Mouse (Mus musculus): ENCODE results near the gene Vmn2r4.
"Not testable (repeated sequence)": the region's sequence is repeated elsewhere in the genome, so short reads cannot be mapped to it uniquely, and the experiment has no call there.

Gene Vmn2r4

DNA sequence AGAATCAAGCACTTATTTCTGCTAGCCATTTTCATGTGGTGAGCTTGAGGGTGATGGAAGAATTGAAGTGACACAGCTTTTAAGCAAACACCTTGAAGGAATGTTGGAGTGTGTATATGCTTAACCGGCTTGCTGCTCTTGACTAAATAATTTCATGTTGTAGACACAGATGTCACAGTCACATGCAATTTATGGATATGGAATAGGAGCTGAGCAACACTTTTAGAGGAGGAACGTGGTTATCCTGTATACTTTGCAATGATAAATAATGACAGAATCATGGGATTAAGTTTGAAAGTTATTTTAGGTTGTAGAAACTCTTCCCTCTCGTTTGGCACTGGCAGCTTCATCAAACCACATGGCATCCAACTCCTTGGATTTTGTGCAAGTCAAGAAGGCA, at the start of gene Vmn2r4:
Gene Vmn2r4, minus strand, starts transcription at position 101 of the 400 bp plus-strand sequence.
- DNase-seq (ENCODE audit: low read depth in 2 of 2, low spot score in 2 of 2) = not testable (repeated sequence)

- DNase-seq (ENCODE audit: low read depth in 2 of 2, low spot score in 2 of 2) = not testable (repeated sequence)
Observed at GRCm38 (mm10) chr3:64434261-64434660, 19.1 kb upstream of the Vmn2r4 start.

DNA sequence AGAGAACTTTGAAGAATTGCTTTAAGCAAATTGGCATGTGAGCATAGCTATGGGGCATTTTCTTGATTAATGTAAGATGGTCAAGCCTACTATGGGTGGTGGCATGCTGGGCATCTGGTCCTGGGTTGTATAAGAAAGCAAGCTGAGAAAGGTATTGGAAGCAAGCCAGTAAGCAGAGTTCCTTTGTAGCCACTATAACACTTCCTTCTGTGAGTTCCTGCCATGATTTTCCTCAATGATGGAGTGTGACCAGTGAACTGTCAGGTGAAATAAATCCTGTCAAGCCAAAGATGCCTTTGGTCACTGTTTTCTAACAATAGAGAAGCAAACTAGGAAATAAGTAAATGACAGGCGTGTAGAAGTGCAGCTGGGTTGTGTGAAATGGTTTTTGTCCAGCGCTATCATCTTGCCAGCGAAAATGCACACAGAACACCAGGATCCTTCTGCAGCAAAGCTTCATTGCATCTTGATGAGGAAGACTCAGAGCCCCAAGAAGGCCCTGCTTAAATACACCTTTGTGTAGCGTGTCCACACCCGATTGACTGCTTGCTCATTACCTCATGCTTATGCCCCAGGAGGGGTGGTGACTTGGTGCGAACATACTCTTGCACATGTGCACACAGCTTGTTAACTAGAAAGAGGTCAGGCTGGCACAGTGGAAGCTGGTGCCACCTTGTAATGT, 13.1 kb upstream of the Vmn2r4 start:
- not testable (repeated sequence) for DNase-seq (ENCODE audit: low read depth in 2 of 2, low spot score in 2 of 2)

DNA sequence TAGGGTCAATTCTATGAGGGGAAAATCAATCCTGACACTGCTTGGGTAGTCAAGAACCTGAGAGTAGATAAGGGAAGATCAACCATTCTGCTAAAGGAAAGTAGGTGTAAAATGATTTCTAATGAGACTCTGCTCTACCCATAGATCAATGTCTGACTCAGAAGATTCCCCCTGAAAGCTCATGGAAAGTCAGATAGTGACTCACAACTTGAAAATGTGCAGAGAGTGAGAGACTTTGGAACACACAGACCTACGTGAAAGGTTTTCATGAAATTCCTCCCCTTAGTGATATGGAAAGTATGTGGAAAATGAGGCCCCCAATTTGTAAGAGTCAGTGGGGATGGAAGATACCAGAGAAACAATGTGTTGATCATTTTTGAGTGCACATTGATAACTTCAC, 7.0 kb upstream of the Vmn2r4 start:
- DNase-seq (ENCODE audit: low read depth in 2 of 2, low spot score in 2 of 2) = not testable (repeated sequence)

- not testable (repeated sequence) for DNase-seq (ENCODE audit: low read depth in 2 of 2, low spot score in 2 of 2)
Observed at GRCm38 (mm10) chr3:64417477-64417876, 2.3 kb upstream of the Vmn2r4 start.

DNA sequence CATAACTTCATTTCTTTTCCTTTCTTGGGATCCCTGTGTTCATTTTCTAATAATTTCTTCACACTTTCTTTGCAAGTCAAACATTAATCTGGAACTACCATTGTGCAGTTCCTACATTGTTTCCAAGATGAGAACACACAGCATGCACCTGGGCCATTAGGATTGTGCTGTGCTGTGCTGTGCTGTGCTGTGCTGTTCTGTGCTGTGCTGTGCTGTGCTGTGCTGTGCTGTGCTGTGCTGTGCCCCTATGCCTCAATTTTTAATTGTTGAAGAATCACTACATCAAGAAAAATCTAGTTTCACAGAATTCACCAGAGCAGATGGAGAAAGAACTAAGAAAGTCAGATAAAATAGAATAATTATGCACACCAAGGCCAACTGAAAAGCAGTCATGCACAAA, 915 bp downstream of the Vmn2r4 start:
- DNase-seq (ENCODE audit: low read depth in 2 of 2, low spot score in 2 of 2) = not testable (repeated sequence)

DNA sequence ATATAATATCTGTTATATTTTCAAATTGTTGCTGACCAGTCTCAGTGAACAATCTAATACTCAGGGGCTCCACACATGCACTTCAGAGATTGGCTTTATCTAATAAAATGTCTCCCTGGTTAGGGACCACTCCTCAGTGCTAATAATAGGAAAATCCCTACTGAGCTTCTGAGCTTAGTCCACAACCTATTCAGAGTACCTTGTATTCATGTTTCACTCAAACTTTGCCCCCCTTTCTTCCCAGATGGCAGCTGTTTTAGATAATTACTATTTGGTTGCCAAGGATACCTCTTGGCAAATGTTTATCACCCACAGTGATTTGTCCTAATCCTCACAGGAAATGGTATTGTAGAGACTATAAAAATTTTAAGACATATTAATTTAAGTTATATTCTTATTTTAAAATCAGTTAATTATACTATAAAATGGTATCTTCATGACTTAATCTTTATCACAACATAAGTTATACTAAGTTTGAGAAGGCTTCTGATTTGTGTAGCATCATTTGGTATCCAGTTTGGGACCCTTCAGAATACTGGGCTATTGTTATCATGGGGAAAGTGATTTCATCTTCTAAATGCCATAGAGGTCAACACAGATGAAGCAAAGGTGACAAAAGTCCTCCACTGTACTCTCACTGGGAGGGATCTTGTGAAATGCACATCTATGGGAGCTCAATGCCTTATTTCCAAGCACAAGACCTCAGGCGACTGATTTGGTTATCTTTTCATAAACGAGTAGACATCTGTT, 55.7 kb downstream of the Vmn2r4 start:
- DNase-seq (ENCODE audit: low read depth in 2 of 2, low spot score in 2 of 2) = no peak

Measured in CD8-positive naive resting alpha-beta T cell, adult 2 months (primary cell).